Mouse (Mus musculus) forebrain, embryonic 13.5 days (tissue): ENCODE results near the gene Selenbp1. TPM values are rescaled to one million over a fixed set of nuclear protein-coding genes. Genes with fewer than 3 reads are reported as not detected.

Experiments used
- ATAC-seq: fragments of 200-750 bp; cut with Nextera tagmentation; 2 replicates; pipeline ENCODE4 v1.8.0; 2017
- H3K27ac ChIP-seq: fragments of 300-500 bp; sonication (generic); 2 replicates; pipeline ENCODE4 v1.5.1; 2015; ENCODE audit warnings: inconsistent platforms, mild to moderate bottlenecking, moderate library complexity
- H3K27me3 ChIP-seq: fragments of 300-500 bp; sonication (generic); 2 replicates; pipeline ENCODE4 v1.6.1; 2015; ENCODE audit warnings: mild to moderate bottlenecking, inconsistent platforms
- H3K36me3 ChIP-seq: fragments of 300-500 bp; sonication (generic); 2 replicates; pipeline ENCODE4 v1.6.1; 2015; ENCODE audit warnings: mild to moderate bottlenecking, inconsistent platforms; ENCODE audit not compliant: poor library complexity, severe bottlenecking
- H3K4me1 ChIP-seq: fragments of 300-500 bp; sonication (generic); 2 replicates; pipeline ENCODE4 v1.6.1; 2015; ENCODE audit warnings: inconsistent platforms
- H3K4me2 ChIP-seq: fragments of 300-500 bp; sonication (generic); 2 replicates; pipeline ENCODE4 v1.6.1; 2015; ENCODE audit warnings: inconsistent platforms, mild to moderate bottlenecking, moderate library complexity
- H3K4me3 ChIP-seq: fragments of 300-500 bp; sonication (generic); 2 replicates; pipeline ENCODE4 v1.5.1; 2015; ENCODE audit warnings: mild to moderate bottlenecking, inconsistent platforms
- H3K9ac ChIP-seq: fragments of 300-500 bp; sonication (generic); 2 replicates; pipeline ENCODE4 v1.6.1; 2015; ENCODE audit warnings: mild to moderate bottlenecking, inconsistent platforms
- H3K9me3 ChIP-seq: fragments of 300-500 bp; sonication (generic); replicated peaks from 2 replicates; pipeline ENCODE4 v1.6.1; 2016; ENCODE audit warnings: inconsistent platforms
- WGBS: fragments of 180-500 bp; shearing (Covaris S2); methylation state at CpG from one replicate; pipeline ENCODE4 v1.1.7; 2015; 5-methylcytosine and 5-hydroxymethylcytosine counted together
- polyA plus RNA-seq: library from polyadenylated mRNA; unstranded; fragments of >200 nt; fragmentation: Nextera tagmentation; extraction: Ambion mirVana; gene quantifications from 2 replicates; pipeline ENCODE4 v1.2.1, GENCODE M21; 2015

Gene Selenbp1
- polyA plus RNA-seq, 1 experiment from 2014 or later = 9.0 TPM

- no peak overlapping the region for H3K4me2 ChIP-seq
- H3K9ac ChIP-seq = no peak overlapping the region
- H3K4me1 ChIP-seq = peaks cover 3% of the 10 kb centered on the region; the same call in 1 of the 2 replicates
- H3K36me3 ChIP-seq = peaks cover 38% of the 10 kb centered on the region
- no peaks in the 10 kb centered on the region for H3K27me3 ChIP-seq
- no peak overlapping the region for H3K27ac ChIP-seq
- H3K9me3 ChIP-seq = no peaks in the 10 kb centered on the region
- H3K4me3 ChIP-seq = no peak overlapping the region
- 51% methylated on average over 5 of the region's 5 CpGs for WGBS
- no peak for ATAC-seq
Observed at GRCm38 (mm10) chr3:94960322-94960721, 27.5 kb downstream of the Selenbp1 start.

GRCm38 (mm10) chr3:94964989-94965388, 32.1 kb downstream of the Selenbp1 start:
- Histone ChIP-seq H3K4me3 (no peak overlapping the region), H3K4me2 (no peak overlapping the region), H3K27me3 (no peaks in the 10 kb centered on the region), H3K27ac (no peak overlapping the region), H3K9ac (no peak overlapping the region), H3K4me1 (no peaks in the 10 kb centered on the region), H3K36me3 (no peaks in the 10 kb centered on the region), H3K9me3 (no peaks in the 10 kb centered on the region)
- WGBS = 88% methylated on average over 1 of the region's 1 CpGs
- no peak for ATAC-seq

GRCm38 (mm10) chr3:94965878-94966277, 33.0 kb downstream of the Selenbp1 start:
- no peaks in the 10 kb centered on the region for H3K9me3 ChIP-seq
- no peak for ATAC-seq
- no peaks in the 10 kb centered on the region for H3K36me3 ChIP-seq
- WGBS = 80% methylated on average over 1 of the region's 1 CpGs
- H3K27me3 ChIP-seq = no peaks in the 10 kb centered on the region
- no peak overlapping the region for H3K27ac ChIP-seq
- no peaks in the 10 kb centered on the region for H3K4me1 ChIP-seq
- H3K4me3 ChIP-seq = no peak overlapping the region
- no peak overlapping the region for H3K9ac ChIP-seq
- no peak overlapping the region for H3K4me2 ChIP-seq

GRCm38 (mm10) chr3:94972552-94972951, 39.7 kb downstream of the Selenbp1 start:
- peaks cover 2% of the 10 kb centered on the region; the same call in 1 of the 2 replicates for H3K36me3 ChIP-seq
- ATAC-seq = no peak
- H3K9me3 ChIP-seq = no peaks in the 10 kb centered on the region
- no peaks in the 10 kb centered on the region for H3K27me3 ChIP-seq
- no peak overlapping the region for H3K4me2 ChIP-seq
- H3K4me3 ChIP-seq = no peak overlapping the region
- no peak overlapping the region for H3K27ac ChIP-seq
- H3K9ac ChIP-seq = no peak overlapping the region
- 88% methylated on average over 3 of the region's 3 CpGs for WGBS
- H3K4me1 ChIP-seq = peaks cover 19% of the 10 kb centered on the region

- ATAC-seq = no peak
- no peak overlapping the region for H3K27ac ChIP-seq
- H3K27me3 ChIP-seq = no peaks in the 10 kb centered on the region
- H3K36me3 ChIP-seq = peaks cover 10% of the 10 kb centered on the region
- no peaks in the 10 kb centered on the region for H3K9me3 ChIP-seq
- H3K4me1 ChIP-seq = peaks cover 19% of the 10 kb centered on the region
- WGBS = 85% methylated on average over 5 of the region's 5 CpGs
- H3K4me2 ChIP-seq = peak overlapping the region; percentile 80
- H3K4me3 ChIP-seq = no peak overlapping the region
- no peak overlapping the region for H3K9ac ChIP-seq
Observed at GRCm38 (mm10) chr3:94973620-94974019, 40.8 kb downstream of the Selenbp1 start.

GRCm38 (mm10) chr3:94974026-94974527, 41.2 kb downstream of the Selenbp1 start:
- H3K36me3 ChIP-seq = peaks cover 14% of the 10 kb centered on the region
- no peaks in the 10 kb centered on the region for H3K27me3 ChIP-seq
- no peak overlapping the region for H3K27ac ChIP-seq
- peaks cover 19% of the 10 kb centered on the region for H3K4me1 ChIP-seq
- no peaks in the 10 kb centered on the region for H3K9me3 ChIP-seq
- ATAC-seq = peak; percentile 13; the same call in 1 of the 2 replicates
- peak overlapping the region; percentile 90 for H3K4me3 ChIP-seq
- H3K9ac ChIP-seq = peak overlapping the region; percentile 94
- H3K4me2 ChIP-seq = peak overlapping the region; percentile 80
- 17% methylated on average over 9 of the region's 9 CpGs for WGBS

- Histone ChIP-seq H3K4me1 (peaks cover 19% of the 10 kb centered on the region), H3K36me3 (peaks cover 16% of the 10 kb centered on the region), H3K9me3 (no peaks in the 10 kb centered on the region), H3K27me3 (no peaks in the 10 kb centered on the region), H3K9ac (peak within 1 kb of the TSS; percentile 94), H3K4me2 (peak within 1 kb of the TSS; percentile 80), H3K4me3 (peak within 1 kb of the TSS; percentile 90), H3K27ac (peak within 1 kb of the TSS; percentile 89)
- ATAC-seq = peak; percentile 95
- under 1% methylated on average over 57 of the region's 57 CpGs for WGBS
Observed at GRCm38 (mm10) chr3:94974528-94975422, 41.9 kb downstream of the Selenbp1 start, which contains the start of gene Pi4kb. TSS of gene Pi4kb (plus strand) at chr3:94974731.

GRCm38 (mm10) chr3:94984312-94984711, 51.5 kb downstream of the Selenbp1 start:
- Histone ChIP-seq H3K27me3 (no peaks in the 10 kb centered on the region), H3K27ac (no peak overlapping the region), H3K4me2 (no peak overlapping the region), H3K9ac (no peak overlapping the region), H3K4me1 (0 out of 2 replicates have a peak, but pooled peaks cover 9% of the 10 kb centered on the region), H3K9me3 (no peaks in the 10 kb centered on the region), H3K36me3 (peaks cover 45% of the 10 kb centered on the region), H3K4me3 (no peak overlapping the region)
- ATAC-seq = no peak
- 91% methylated on average over 11 of the region's 11 CpGs for WGBS

- Histone ChIP-seq H3K4me3 (no peak overlapping the region), H3K27ac (no peak overlapping the region), H3K9ac (no peak overlapping the region), H3K4me2 (no peak overlapping the region), H3K4me1 (0 out of 2 replicates have a peak, but pooled peaks cover 9% of the 10 kb centered on the region), H3K9me3 (no peaks in the 10 kb centered on the region), H3K27me3 (no peaks in the 10 kb centered on the region), H3K36me3 (peaks cover 49% of the 10 kb centered on the region)
- 97% methylated on average over 2 of the region's 2 CpGs for WGBS
- ATAC-seq = no peak
Observed at GRCm38 (mm10) chr3:94985513-94985912, 52.7 kb downstream of the Selenbp1 start.

GRCm38 (mm10) chr3:94987578-94987977, 54.7 kb downstream of the Selenbp1 start:
- Histone ChIP-seq H3K9me3 (no peaks in the 10 kb centered on the region), H3K4me2 (no peak overlapping the region), H3K27ac (no peak overlapping the region), H3K36me3 (peaks cover 58% of the 10 kb centered on the region), H3K9ac (no peak overlapping the region), H3K27me3 (no peaks in the 10 kb centered on the region), H3K4me1 (0 out of 2 replicates have a peak, but pooled peaks cover 9% of the 10 kb centered on the region), H3K4me3 (no peak overlapping the region)
- ATAC-seq = no peak

- peaks cover 62% of the 10 kb centered on the region for H3K36me3 ChIP-seq
- 0 out of 2 replicates have a peak, but pooled peaks cover 9% of the 10 kb centered on the region for H3K4me1 ChIP-seq
- no peaks in the 10 kb centered on the region for H3K9me3 ChIP-seq
- no peak overlapping the region for H3K4me2 ChIP-seq
- no peak for ATAC-seq
- H3K27me3 ChIP-seq = no peaks in the 10 kb centered on the region
- 66% methylated on average over 9 of the region's 9 CpGs for WGBS
- 0 out of 2 replicates have a peak overlapping the region, but pooled peaks have one; percentile 14 for H3K27ac ChIP-seq
- H3K4me3 ChIP-seq = no peak overlapping the region
- no peak overlapping the region for H3K9ac ChIP-seq
Observed at GRCm38 (mm10) chr3:94989159-94989761, 56.4 kb downstream of the Selenbp1 start.
